In the genomic region with DNA sequence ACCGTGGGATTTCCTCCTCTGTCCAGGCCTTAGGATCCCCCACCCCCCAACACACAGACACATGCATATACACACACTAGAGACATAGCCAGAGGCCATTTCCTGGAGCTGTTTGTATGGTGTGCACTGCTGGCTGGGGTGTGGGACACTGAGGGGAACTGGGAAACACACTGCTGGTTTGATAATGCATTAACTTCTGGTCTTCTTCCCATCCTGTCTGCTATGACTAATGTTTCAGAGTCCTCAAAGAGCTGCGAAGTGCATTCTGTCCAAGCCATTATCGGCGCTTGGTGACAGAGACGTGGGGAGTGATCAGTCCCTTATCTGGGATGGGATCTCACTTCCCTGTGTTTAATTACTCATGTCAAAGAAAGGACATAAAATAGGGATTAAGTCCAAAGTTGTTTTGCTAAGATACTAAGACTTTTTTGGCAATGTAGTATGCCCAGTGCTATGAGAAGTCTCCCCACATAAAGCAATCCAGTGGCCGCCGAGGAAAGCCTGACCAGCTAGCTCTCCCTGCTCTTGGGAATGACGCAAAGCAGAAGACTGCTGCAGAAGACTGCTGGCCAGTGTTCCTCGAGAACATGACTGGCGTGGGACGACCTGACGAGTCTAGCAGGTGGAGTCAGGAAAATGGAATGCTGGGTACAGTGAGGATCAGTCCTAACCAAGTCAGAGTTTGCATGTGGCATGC, we compare ENCODE assay signal across 10 mouse cellular contexts.
DNase-seq lines count a peak whose midpoint lies in the region; ATAC-seq and TF ChIP-seq lines count a peak whose summit lies in the region.
"Had no signal": no experiment of that assay in that cellular context is flagged by ENCODE, and none has a peak within 500 bp of the region (broad histone marks: within the 10 kb centered on the region; RNA-seq: fewer than 3 reads in every experiment).

No protein-coding gene starts in this region.

- no peaks in the 10 kb centered on the region for H3K27me3 ChIP-seq in kidney, embryonic 16.5 days (ENCODE audit: insufficient read depth, low read length)
- H3K27me3 ChIP-seq in kidney, adult 2 months (replicated peaks; ENCODE audit: control insufficient read depth, insufficient read depth, low read length): no peaks in the 10 kb centered on the region
- no peaks in the 10 kb centered on the region for H3K27me3 ChIP-seq in liver, embryonic 13.5 days

- H3K36me3 ChIP-seq in kidney, embryonic 16.5 days (ENCODE audit: insufficient read depth, low read length): no peaks in the 10 kb centered on the region
- no peaks in the 10 kb centered on the region for H3K36me3 ChIP-seq in kidney, adult 2 months (ENCODE audit: control insufficient read depth, insufficient read depth, low read length)
- H3K36me3 ChIP-seq in liver, embryonic 13.5 days: no peaks in the 10 kb centered on the region

- no peak overlapping the region for H3K4me2 ChIP-seq in kidney, embryonic 16.5 days (replicated peaks; ENCODE audit: low read depth, low read length)
- H3K4me2 ChIP-seq in liver, embryonic 13.5 days: no peak overlapping the region

- 33% methylated on average over 12 of the region's 12 CpGs for WGBS in kidney, embryonic 16.5 days
- WGBS in kidney, adult 2 months: 53% methylated on average over 12 of the region's 12 CpGs
- 48% methylated on average over 12 of the region's 12 CpGs for WGBS in liver, embryonic 13.5 days (ENCODE audit: insufficient replicate concordance)

- peak; percentile 80 for ATAC-seq in kidney, embryonic 16.5 days (ENCODE audit: low FRiP score, low TSS enrichment)
- ATAC-seq in liver, embryonic 13.5 days (ENCODE audit: low read depth): peak; percentile 43
- ATAC-seq: forebrain, embryonic 16.5 days had no signal

- no peak for TF ChIP-seq POLR2A in kidney, adult 2 months (IDR thresholded peaks at IDR 0.05; ENCODE audit: low read depth, low read length)

- H3K4me1 ChIP-seq in kidney, embryonic 16.5 days (ENCODE audit: insufficient read depth, low read length): peaks cover 29% of the 10 kb centered on the region
- peaks cover 6% of the 10 kb centered on the region for H3K4me1 ChIP-seq in kidney, adult 2 months (ENCODE audit: control insufficient read depth, insufficient read depth, low read length)
- H3K4me1 ChIP-seq in liver, embryonic 13.5 days (replicated peaks): peaks cover 4% of the 10 kb centered on the region; the same call in 1 of the 2 replicates

- no peaks in the 10 kb centered on the region for H3K9me3 ChIP-seq in kidney, embryonic 16.5 days (ENCODE audit: low read length)
- no peaks in the 10 kb centered on the region for H3K9me3 ChIP-seq in liver, embryonic 13.5 days (replicated peaks)

- H3K9ac ChIP-seq in kidney, embryonic 16.5 days (replicated peaks; ENCODE audit: low read length): no peak overlapping the region
- H3K9ac ChIP-seq in liver, embryonic 13.5 days: no peak overlapping the region

- no peak for TF ChIP-seq CTCF in kidney, adult 2 months (conservative IDR thresholded peaks at IDR 0.05; ENCODE audit: insufficient read depth, insufficient read length, low read depth, low read length)

- DNase-seq in kidney, adult 2 months: no peak
- peak; percentile 57 for DNase-seq in urinary bladder, postnatal 14 days (ENCODE audit: low spot score)
- DNase-seq in urinary bladder, postnatal 10 days (ENCODE audit: low spot score): no peak
- DNase-seq in liver, embryonic 13.5 days: no peak
- no peak for DNase-seq in ovary, postnatal 10 days (ENCODE audit: low spot score)
- no peak for DNase-seq in layer of hippocampus, postnatal 10 days (ENCODE audit: low spot score in 2 of 2)
- DNase-seq: cerebellum, postnatal 25 days; kidney, postnatal 14 days had no signal

- peak overlapping the region; percentile 45; the same call in 1 of the 2 replicates for H3K27ac ChIP-seq in kidney, embryonic 16.5 days (ENCODE audit: low read length)
- no peak overlapping the region for H3K27ac ChIP-seq in kidney, adult 2 months (ENCODE audit: insufficient read depth, low read depth, low read length)
- H3K27ac ChIP-seq in liver, embryonic 13.5 days: peak overlapping the region; percentile 25

- no peak overlapping the region for H3K4me3 ChIP-seq in kidney, embryonic 16.5 days (ENCODE audit: low read length)
- H3K4me3 ChIP-seq in kidney, adult 2 months (ENCODE audit: insufficient read depth, low read depth, low read length): no peak overlapping the region
- no peak overlapping the region for H3K4me3 ChIP-seq in liver, embryonic 13.5 days (replicated peaks)
